Mouse (Mus musculus) CH12.LX (cell line): ENCODE measurements around the gene Smg6. TPM values are rescaled to one million over a fixed set of nuclear protein-coding genes. Genes with fewer than 3 reads are reported as not detected.

Experiments
- DNase-seq: peaks from one replicate; pipeline ENCODE4 v3.0.0-alpha.2; 2013; ENCODE audit errors: extremely low read depth
- H3K27ac ChIP-seq: 2 replicates; pipeline ENCODE4 v1.5.1; 2012; ENCODE audit warnings: low read depth, mild to moderate bottlenecking, control low read depth, moderate library complexity; ENCODE audit not compliant: insufficient read depth
- H3K27me3 ChIP-seq: replicated peaks from 2 replicates; pipeline ENCODE3; 2012; ENCODE audit warnings: inconsistent platforms
- H3K36me3 ChIP-seq, 2 experiments: replicated peaks in 1 of 2; 2 replicates each; pipeline versions ENCODE3 to v1.6.1; 2012; ENCODE audit warnings: inconsistent platforms in 1 of 2, low read length in 1 of 2, mild to moderate bottlenecking in 1 of 2, mixed read lengths in 1 of 2, moderate library complexity in 1 of 2; ENCODE audit not compliant: control insufficient read depth in 1 of 2, insufficient read depth in 1 of 2
- H3K4me1 ChIP-seq, 2 experiments: 2 replicates each; pipeline ENCODE4 v1.6.1; 2012; ENCODE audit warnings: inconsistent platforms in 1 of 2, moderate library complexity in 1 of 2; ENCODE audit not compliant: insufficient read depth in 2 of 2, control insufficient read depth in 1 of 2
- H3K4me2 ChIP-seq: 2 replicates; pipeline ENCODE4 v1.6.1; 2012; ENCODE audit warnings: low read depth, mild to moderate bottlenecking, control low read depth; ENCODE audit not compliant: poor library complexity, insufficient read depth, severe bottlenecking
- H3K4me3 ChIP-seq, 3 experiments: fragments of 150-350 bp in 1 of 3; sonication (generic) in 1 of 3; replicated peaks in 1 of 3; 2 replicates each; pipeline versions ENCODE3 to v1.5.1; 2011 to 2012; ENCODE audit warnings: low read depth in 2 of 3, low read length in 2 of 3, mild to moderate bottlenecking in 2 of 3, moderate library complexity in 2 of 3, control low read depth in 1 of 3, improper control_type of control experiment in 1 of 3, inconsistent platforms in 1 of 3, mixed read lengths in 1 of 3; ENCODE audit not compliant: poor library complexity in 1 of 3
- H3K79me2 ChIP-seq: replicated peaks from 2 replicates; pipeline ENCODE4 v1.6.1; 2012; ENCODE audit warnings: mild to moderate bottlenecking, moderate library complexity; ENCODE audit not compliant: control insufficient read depth, poor library complexity, insufficient read depth, severe bottlenecking; ENCODE audit errors: extremely low read depth
- H3K9ac ChIP-seq: 2 replicates; pipeline ENCODE4 v1.6.1; 2012; ENCODE audit warnings: low read depth, mild to moderate bottlenecking, control low read depth, moderate library complexity; ENCODE audit not compliant: insufficient read depth
- H3K9me3 ChIP-seq: replicated peaks from 2 replicates; pipeline ENCODE3; 2012; ENCODE audit warnings: low read length, inconsistent platforms, mixed read lengths
- BHLHE40 ChIP-seq: IDR thresholded peaks from 2 replicates; pipeline ENCODE4 v1.6.1; 2011; ENCODE audit warnings: mild to moderate bottlenecking, low read depth, low read length, improper control_type of control experiment
- CTCF ChIP-seq, 2 experiments: IDR thresholded peaks in 1 of 2; conservative IDR thresholded peaks in 1 of 2; 2 replicates each; pipeline ENCODE4 v1.5.1; 2011 to 2012; ENCODE audit warnings: low read depth in 2 of 2, low read length in 2 of 2, improper control_type of control experiment in 1 of 2, inconsistent platforms in 1 of 2, mild to moderate bottlenecking in 1 of 2, moderate library complexity in 1 of 2
- E2F4 ChIP-seq: IDR thresholded peaks from 2 replicates; pipeline ENCODE4 v1.6.1; 2011; ENCODE audit warnings: low read depth, low read length, improper control_type of control experiment; ENCODE audit not compliant: insufficient replicate concordance
- ELF1 ChIP-seq: IDR thresholded peaks from 2 replicates; pipeline ENCODE4 v1.6.1; 2014; ENCODE audit warnings: low read depth, mild to moderate bottlenecking, inconsistent platforms, low read length, improper control_type of control experiment
- IRF4 ChIP-seq: IDR thresholded peaks from 2 replicates; pipeline ENCODE4 v1.6.1; 2014; ENCODE audit warnings: low read depth, mild to moderate bottlenecking, inconsistent platforms, low read length, improper control_type of control experiment
- KAT2A ChIP-seq: IDR thresholded peaks from 2 replicates; pipeline ENCODE4 v1.6.1; 2012; ENCODE audit warnings: low read length, improper control_type of control experiment, inconsistent platforms; ENCODE audit not compliant: insufficient replicate concordance
- MYC ChIP-seq: IDR thresholded peaks from 2 replicates; pipeline ENCODE4 v1.6.1; 2011; ENCODE audit warnings: low read depth, mild to moderate bottlenecking, improper control_type of control experiment, low read length
- NRF1 ChIP-seq: IDR thresholded peaks from 2 replicates; pipeline ENCODE4 v1.6.1; 2014; ENCODE audit warnings: low read depth, mild to moderate bottlenecking, inconsistent platforms, low read length, improper control_type of control experiment, moderate library complexity
- RAD21 ChIP-seq: IDR thresholded peaks from 2 replicates; pipeline ENCODE4 v1.6.1; 2011; ENCODE audit warnings: low read depth, mild to moderate bottlenecking, low read length, improper control_type of control experiment, moderate library complexity
- SMC3 ChIP-seq: IDR thresholded peaks from 2 replicates; pipeline ENCODE4 v1.6.1; 2011; ENCODE audit warnings: low read depth, low read length, improper control_type of control experiment
- USF1 ChIP-seq: IDR thresholded peaks from 2 replicates; pipeline ENCODE4 v1.6.1; 2014; ENCODE audit warnings: low read depth, mild to moderate bottlenecking, inconsistent platforms, low read length, improper control_type of control experiment
- ZC3H11A ChIP-seq: IDR thresholded peaks from 2 replicates; pipeline ENCODE4 v1.6.1; 2012; ENCODE audit warnings: low read depth, mild to moderate bottlenecking, inconsistent platforms, low read length, improper control_type of control experiment
- ZMIZ1 ChIP-seq: IDR thresholded peaks from 2 replicates; pipeline ENCODE4 v1.6.1; 2012; ENCODE audit warnings: low read depth, mild to moderate bottlenecking, inconsistent platforms, low read length, improper control_type of control experiment
- dilution Hi-C: fragments of 300-500 bp; cut with MboI; formaldehyde crosslinking; loops from 2 replicates; pipeline ENCODE4 v1.14.3; 2020; ENCODE audit warnings: low sequenced_read_pairs; ENCODE audit not compliant: extremely low pct_unique_long_range_greater_than_20kb, extremely low pct_ligation_motif_present
- in situ Hi-C: fragments of 300-500 bp; cut with MboI; formaldehyde crosslinking; loops from 3 replicates; pipeline ENCODE4 v1.14.3; 2019; ENCODE audit warnings: low sequenced_read_pairs, low pct_ligation_motif_present, low pct_unique_long_range_greater_than_20kb, mixed read lengths
- polyA plus RNA-seq: library from polyadenylated mRNA; unstranded; fragments of >175 nt; gene quantifications from 2 replicates; pipeline ENCODE4 v1.2.1, GENCODE M21; 2012; ENCODE audit warnings: low read depth; ENCODE audit not compliant: insufficient read length
- total RNA-seq, 2 experiments: library from RNA; depleted of rRNA; stranded (reverse); fragments of 300-350 nt in 1 of 2; fragments of >200 nt in 1 of 2; gene quantifications; 2 replicates each; pipeline ENCODE4 v1.2.3; 2012 to 2014

Smg6 gene
- total and polyA plus RNA-seq, 3 experiments = 9.0 to 18.5 (median 12.1) TPM

- in situ Hi-C loops (loop anchor here (25.0 kb wide), 1 partner anchor 295 kb away; no protein-coding TSS in a partner anchor), dilution Hi-C loops (no loop called here)
- no peaks in the 10 kb centered on the region for H3K79me2 ChIP-seq
- peaks cover 8 to 40% of the 10 kb centered on the region in 2 experiments for H3K36me3 ChIP-seq
- H3K4me2 ChIP-seq = no peak overlapping the region
- no peaks in the 10 kb centered on the region for H3K9me3 ChIP-seq
- no peak overlapping the region for H3K27ac ChIP-seq
- DNase-seq = peak; percentile 64
- H3K4me1 ChIP-seq = peaks cover 20 to 79% of the 10 kb centered on the region in 2 experiments
- H3K4me3 ChIP-seq = no peak overlapping the region
- H3K9ac ChIP-seq = no peak overlapping the region
- no peak for TF ChIP-seq KAT2A
- TF ChIP-seq ELF1 = peak; percentile 83
- TF ChIP-seq ZMIZ1 = no peak
- H3K27me3 ChIP-seq = no peaks in the 10 kb centered on the region
These were observed 66.9 kb downstream of the Smg6 start for GRCm38 (mm10) chr11:74992427-74992987.

- Histone ChIP-seq H3K27me3 (no peaks in the 10 kb centered on the region), H3K4me2 (peak overlapping the region; percentile 45), H3K27ac (no peak overlapping the region), H3K9me3 (peaks cover 2% of the 10 kb centered on the region), H3K4me1 (peaks cover 17 to 63% of the 10 kb centered on the region in 2 experiments), H3K36me3 (peaks cover 8 to 48% of the 10 kb centered on the region in 2 experiments), H3K79me2 (no peaks in the 10 kb centered on the region), H3K4me3 (no peak overlapping the region), H3K9ac (no peak overlapping the region)
- TF ChIP-seq RAD21 (peak; percentile 63), SMC3 (peak; percentile 68), CTCF (conservative IDR thresholded peaks at IDR 0.05 in 1 of 2, IDR thresholded peaks at IDR 0.05 in 1 of 2; ENCODE audit: low read depth in 2 of 2, low read length in 2 of 2) (peak in 1 of 2 experiments; percentile 65; a peak in 2 of 4 replicates), USF1 (no peak), E2F4 (no peak), ZC3H11A (peak; percentile 6; the same call in 1 of the 2 replicates), NRF1 (no peak), MYC (no peak), IRF4 (0 out of 2 replicates have a peak, but pooled peaks have one; percentile 30), ELF1 (no peak), BHLHE40 (no peak)
- DNase-seq = no peak
- in situ Hi-C loops = loop anchor here (25.0 kb wide), 1 partner anchor 293 kb away; no protein-coding TSS in a partner anchor
- dilution Hi-C loops = no loop called here
These were observed 68.5 kb downstream of the Smg6 start for GRCm38 (mm10) chr11:74994141-74994540.
